Mouse (Mus musculus) intestine, embryonic 15.5 days (tissue): ENCODE measurements around the gene Zfp689. TPM values are rescaled to one million over a fixed set of nuclear protein-coding genes. Genes with fewer than 3 reads are reported as not detected.
"Not testable (repeated sequence)": the region's sequence is repeated elsewhere in the genome, so short reads cannot be mapped to it uniquely, and the experiment has no call there.

Experiments
- ATAC-seq: fragments of 200-750 bp; cut with Nextera tagmentation; 2 replicates; pipeline ENCODE4 v1.8.0; 2017; ENCODE audit warnings: moderate TSS enrichment, moderate library complexity
- H3K27ac ChIP-seq: fragments of 300-500 bp; sonication (generic); 2 replicates; pipeline ENCODE4 v1.5.1; 2015; ENCODE audit warnings: mild to moderate bottlenecking, inconsistent platforms
- H3K27me3 ChIP-seq: fragments of 300-500 bp; sonication (generic); replicated peaks from 2 replicates; pipeline ENCODE4 v1.6.1; 2015; ENCODE audit warnings: inconsistent platforms
- H3K36me3 ChIP-seq: fragments of 300-500 bp; sonication (generic); 2 replicates; pipeline ENCODE4 v1.6.1; 2015; ENCODE audit warnings: inconsistent platforms
- H3K4me1 ChIP-seq: fragments of 300-500 bp; sonication (generic); replicated peaks from 2 replicates; pipeline ENCODE4 v1.6.1; 2015; ENCODE audit warnings: inconsistent platforms
- H3K4me2 ChIP-seq: fragments of 300-500 bp; sonication (generic); replicated peaks from 2 replicates; pipeline ENCODE4 v1.6.1; 2015; ENCODE audit warnings: mild to moderate bottlenecking, inconsistent platforms
- H3K4me3 ChIP-seq: fragments of 300-500 bp; sonication (generic); replicated peaks from 2 replicates; pipeline ENCODE4 v1.5.1; 2015; ENCODE audit warnings: inconsistent platforms
- H3K9ac ChIP-seq: fragments of 300-500 bp; sonication (generic); 2 replicates; pipeline ENCODE4 v1.6.1; 2015; ENCODE audit warnings: inconsistent platforms
- H3K9me3 ChIP-seq: fragments of 300-500 bp; sonication (generic); 2 replicates; pipeline ENCODE4 v1.6.1; 2016; ENCODE audit warnings: inconsistent platforms
- WGBS: fragments of 180-500 bp; shearing (Covaris S2); methylation state at CpG from one replicate; pipeline ENCODE4 v1.1.7; 2015; 5-methylcytosine and 5-hydroxymethylcytosine counted together
- polyA plus RNA-seq: library from polyadenylated mRNA; unstranded; fragments of >200 nt; fragmentation: Nextera tagmentation; extraction: Ambion mirVana; gene quantifications from 2 replicates; pipeline ENCODE4 v1.2.1, GENCODE M21; 2015

Gene Zfp689
- 5.6 and 5.9 TPM in 2 replicates for polyA plus RNA-seq

GRCm38 (mm10) chr7:127448521-127449300 is at the start of gene Zfp689:
Gene Zfp689 (minus strand): TSS chr7:127449158.
- no peaks in the 10 kb centered on the region for H3K27me3 ChIP-seq
- peak; percentile 95 for ATAC-seq
- H3K9me3 ChIP-seq = no peaks in the 10 kb centered on the region
- H3K4me1 ChIP-seq = peaks cover 24% of the 10 kb centered on the region
- H3K9ac ChIP-seq = peak within 1 kb of the TSS; percentile 92
- H3K36me3 ChIP-seq = peaks cover 24% of the 10 kb centered on the region
- peak within 1 kb of the TSS; percentile 96 for H3K27ac ChIP-seq
- peak within 1 kb of the TSS; percentile 72 for H3K4me2 ChIP-seq
- peak within 1 kb of the TSS; percentile 91 for H3K4me3 ChIP-seq
- under 1% methylated on average over 54 of the region's 54 CpGs for WGBS

DNA sequence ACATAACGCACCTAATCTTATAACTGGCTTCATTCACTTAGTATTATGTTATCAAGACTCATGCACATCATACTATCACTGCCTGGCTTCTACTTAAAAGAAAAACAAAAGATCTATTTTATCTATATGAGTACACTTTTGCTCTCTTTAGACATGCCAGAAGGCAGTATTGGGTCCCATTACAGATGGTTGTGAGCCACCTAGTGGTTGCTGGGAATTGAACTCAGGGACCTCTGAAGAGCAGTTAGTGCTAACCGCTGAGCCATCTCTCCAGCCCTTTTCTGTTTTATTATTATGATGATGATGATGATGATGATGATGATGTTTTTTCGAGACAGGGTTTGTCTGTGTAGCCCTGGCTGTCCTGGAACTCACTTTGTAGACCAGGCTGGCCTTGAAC is 49.4 kb upstream of the Zfp689 start:
- 46% methylated on average over 3 of the region's 3 CpGs for WGBS
- H3K4me1 ChIP-seq = no peaks in the 10 kb centered on the region
- H3K27me3 ChIP-seq = no peaks in the 10 kb centered on the region
- no peak overlapping the region for H3K4me2 ChIP-seq
- no peak overlapping the region for H3K9ac ChIP-seq
- no peaks in the 10 kb centered on the region for H3K9me3 ChIP-seq
- no peak overlapping the region for H3K27ac ChIP-seq
- no peaks in the 10 kb centered on the region for H3K36me3 ChIP-seq
- ATAC-seq = no peak
- no peak overlapping the region for H3K4me3 ChIP-seq

DNA sequence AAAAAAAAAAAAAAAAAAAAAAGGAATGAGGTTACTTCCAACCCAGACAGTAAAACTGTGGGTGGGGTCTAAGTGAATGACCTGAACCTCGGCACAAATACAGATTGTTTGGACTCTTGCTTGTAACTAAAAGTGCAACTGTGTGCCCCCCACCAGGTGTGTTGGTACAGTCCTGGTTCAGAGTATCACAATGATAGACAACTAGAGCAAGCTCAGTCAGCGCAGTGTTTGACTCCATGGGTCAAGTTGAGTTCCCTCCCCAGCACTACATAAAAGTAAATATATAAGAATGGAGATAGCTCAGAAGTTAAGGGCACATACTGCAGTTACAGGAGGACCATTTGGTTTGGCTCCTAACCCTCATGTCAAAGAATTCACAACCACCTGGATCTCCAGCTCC is 48.4 kb upstream of the Zfp689 start:
- no peak overlapping the region for H3K4me2 ChIP-seq
- no peak overlapping the region for H3K4me3 ChIP-seq
- no peak for ATAC-seq
- H3K36me3 ChIP-seq = no peaks in the 10 kb centered on the region
- no peak overlapping the region for H3K9ac ChIP-seq
- H3K27me3 ChIP-seq = no peaks in the 10 kb centered on the region
- no peaks in the 10 kb centered on the region for H3K9me3 ChIP-seq
- H3K27ac ChIP-seq = no peak overlapping the region
- H3K4me1 ChIP-seq = no peaks in the 10 kb centered on the region
- WGBS = 72% methylated on average over 2 of the region's 2 CpGs

DNA sequence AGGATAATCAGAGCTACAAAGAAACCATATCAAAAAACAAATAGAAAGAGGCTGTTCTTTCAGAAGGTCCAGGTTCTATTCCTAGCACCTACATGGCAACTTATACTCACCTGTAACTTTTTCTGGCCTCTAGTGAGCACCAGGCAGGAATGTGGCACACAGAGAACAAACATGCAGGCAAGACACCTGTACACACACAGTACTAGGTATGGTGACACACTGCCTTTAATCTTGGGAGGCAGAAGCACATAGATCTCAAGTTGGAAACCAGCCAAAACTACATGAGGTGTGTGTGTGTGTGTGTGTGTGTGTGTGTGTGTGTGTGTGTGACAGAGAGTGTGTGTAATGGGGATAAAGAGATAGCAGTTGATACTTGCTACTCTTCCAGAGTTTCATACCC is 45.7 kb upstream of the Zfp689 start:
- Histone ChIP-seq H3K4me1 (no peaks in the 10 kb centered on the region), H3K9ac (no peak overlapping the region), H3K27ac (no peak overlapping the region), H3K36me3 (peaks cover 20% of the 10 kb centered on the region), H3K4me3 (no peak overlapping the region), H3K27me3 (no peaks in the 10 kb centered on the region), H3K9me3 (no peaks in the 10 kb centered on the region), H3K4me2 (no peak overlapping the region)
- ATAC-seq = 0 out of 2 replicates have a peak, but pooled peaks have one; percentile 14

- Histone ChIP-seq H3K36me3 (peaks cover 41% of the 10 kb centered on the region), H3K27me3 (no peaks in the 10 kb centered on the region), H3K9me3 (no peaks in the 10 kb centered on the region), H3K4me1 (no peaks in the 10 kb centered on the region), H3K4me3 (no peak overlapping the region), H3K4me2 (no peak overlapping the region), H3K27ac (no peak overlapping the region), H3K9ac (no peak overlapping the region)
- WGBS = 68% methylated on average over 3 of the region's 3 CpGs
- no peak for ATAC-seq
Observed at GRCm38 (mm10) chr7:127491846-127492245, 42.9 kb upstream of the Zfp689 start.

DNA sequence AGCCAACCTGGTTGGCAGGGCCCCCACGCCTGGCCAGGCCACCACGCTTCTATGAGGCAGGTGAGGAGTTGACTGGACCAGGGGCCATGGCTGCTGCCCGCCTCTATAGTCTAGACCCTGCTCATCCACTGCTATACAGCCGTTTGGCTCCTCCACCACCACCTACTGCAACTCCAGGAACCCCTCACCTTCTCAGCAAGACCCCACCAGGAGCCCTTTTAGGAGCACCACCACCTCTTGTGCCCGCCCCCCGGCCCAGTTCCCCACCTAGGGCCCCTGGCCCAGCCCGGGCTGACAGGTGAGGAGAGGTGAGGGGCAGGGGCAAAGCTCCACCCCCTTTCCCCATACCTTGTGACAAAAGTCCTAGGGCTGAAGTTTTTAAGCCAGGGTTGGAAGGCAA is 41.0 kb upstream of the Zfp689 start:
- H3K4me1 ChIP-seq = no peaks in the 10 kb centered on the region
- H3K27me3 ChIP-seq = no peaks in the 10 kb centered on the region
- H3K9me3 ChIP-seq = no peaks in the 10 kb centered on the region
- no peak overlapping the region for H3K4me3 ChIP-seq
- no peak for ATAC-seq
- no peak overlapping the region for H3K27ac ChIP-seq
- peaks cover 56% of the 10 kb centered on the region for H3K36me3 ChIP-seq
- no peak overlapping the region for H3K9ac ChIP-seq
- no peak overlapping the region for H3K4me2 ChIP-seq
- 87% methylated on average over 7 of the region's 7 CpGs for WGBS

DNA sequence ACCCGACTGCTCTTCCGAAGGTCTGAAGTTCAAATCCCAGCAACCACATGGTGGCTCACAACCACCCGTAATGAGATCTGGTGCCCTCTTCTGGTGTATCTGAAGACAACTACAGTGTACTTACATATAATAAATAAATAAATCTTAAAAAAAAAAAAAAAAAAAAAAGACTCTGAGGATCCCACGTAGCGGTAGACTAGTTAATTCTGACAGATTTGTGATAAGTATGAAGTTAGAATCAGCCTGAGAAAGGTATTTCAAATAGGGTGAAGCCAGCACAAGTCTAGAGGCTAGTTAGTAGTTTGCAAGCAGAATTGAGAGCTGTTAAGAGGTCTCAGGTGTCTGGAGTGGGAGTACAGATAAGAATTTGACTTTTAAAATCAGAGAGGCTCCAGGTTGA is 39.4 kb upstream of the Zfp689 start:
- 80% methylated on average over 5 of the region's 5 CpGs for WGBS
- H3K4me3 ChIP-seq, H3K9me3 ChIP-seq, ATAC-seq, H3K27me3 ChIP-seq, H3K4me1 ChIP-seq, H3K9ac ChIP-seq, H3K27ac ChIP-seq, H3K4me2 ChIP-seq: not testable (repeated sequence)
- peaks cover 61% of the 10 kb centered on the region for H3K36me3 ChIP-seq

GRCm38 (mm10) chr7:127485416-127485815 is 36.5 kb upstream of the Zfp689 start:
- 81% methylated on average over 5 of the region's 5 CpGs for WGBS
- peaks cover 7% of the 10 kb centered on the region for H3K4me1 ChIP-seq
- no peak overlapping the region for H3K27ac ChIP-seq
- H3K4me2 ChIP-seq = no peak overlapping the region
- no peaks in the 10 kb centered on the region for H3K27me3 ChIP-seq
- no peak for ATAC-seq
- H3K9me3 ChIP-seq = no peaks in the 10 kb centered on the region
- no peak overlapping the region for H3K4me3 ChIP-seq
- no peak overlapping the region for H3K9ac ChIP-seq
- H3K36me3 ChIP-seq = peaks cover 53% of the 10 kb centered on the region

GRCm38 (mm10) chr7:127480321-127480720 is 31.4 kb upstream of the Zfp689 start:
- Histone ChIP-seq H3K36me3 (peaks cover 26% of the 10 kb centered on the region), H3K27me3 (no peaks in the 10 kb centered on the region), H3K9me3 (no peaks in the 10 kb centered on the region), H3K27ac (no peak overlapping the region), H3K9ac (peak overlapping the region; percentile 92; the same call in 1 of the 2 replicates), H3K4me3 (peak overlapping the region; percentile 98), H3K4me2 (peak overlapping the region; percentile 87), H3K4me1 (peaks cover 16% of the 10 kb centered on the region)
- ATAC-seq = no peak
- 49% methylated on average over 2 of the region's 2 CpGs for WGBS

- 3% methylated on average over 48 of the region's 48 CpGs for WGBS
- Histone ChIP-seq H3K4me2 (peak overlapping the region; percentile 87), H3K9ac (peak overlapping the region; percentile 92), H3K27me3 (no peaks in the 10 kb centered on the region), H3K27ac (peak overlapping the region; percentile 97), H3K9me3 (no peaks in the 10 kb centered on the region), H3K4me3 (peak overlapping the region; percentile 98), H3K36me3 (peaks cover 26% of the 10 kb centered on the region), H3K4me1 (peaks cover 16% of the 10 kb centered on the region)
- no peak for ATAC-seq
Observed at GRCm38 (mm10) chr7:127479318-127480225, 30.6 kb upstream of the Zfp689 start.

DNA sequence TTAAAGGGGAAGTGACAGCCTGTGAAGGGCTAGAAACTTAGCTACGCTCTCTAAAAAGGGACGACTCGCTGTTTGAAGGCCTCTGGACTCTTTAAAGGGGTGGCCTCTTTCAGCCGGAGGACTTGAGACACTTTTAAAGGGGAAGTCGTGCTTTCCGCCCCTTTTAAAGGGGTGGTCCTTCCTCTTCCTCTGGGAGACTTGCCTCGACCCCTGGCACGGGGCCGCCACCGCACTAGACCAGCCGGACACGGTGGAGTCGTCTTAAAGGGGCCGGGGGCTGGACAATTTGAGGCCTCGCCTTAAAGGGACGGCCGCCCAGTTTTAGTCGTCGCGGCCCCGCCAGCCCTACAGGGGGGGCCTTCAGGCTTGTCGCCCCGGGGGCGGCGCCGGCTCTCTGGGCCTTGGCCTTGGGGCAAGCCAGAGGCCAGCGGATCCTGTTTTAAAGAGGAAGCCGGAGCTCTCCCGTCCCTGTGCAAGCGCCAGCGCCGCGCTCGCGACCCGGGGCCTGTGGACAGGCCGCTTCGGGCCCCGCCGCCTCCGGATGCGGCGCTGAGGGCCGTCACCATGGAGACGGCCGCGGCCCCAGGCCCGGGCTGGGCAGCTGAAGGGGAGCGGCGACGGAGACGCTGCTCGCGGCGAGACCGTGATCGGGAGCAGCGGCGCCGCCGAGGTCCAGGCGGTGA is 29.8 kb upstream of the Zfp689 start, which contains the start of gene Fbrs:
Gene Fbrs (plus strand): TSS at position 565 of the 683 bp plus-strand sequence.
- Histone ChIP-seq H3K4me3 (peak within 1 kb of the TSS; percentile 98), H3K27me3 (no peaks in the 10 kb centered on the region), H3K4me1 (peaks cover 16% of the 10 kb centered on the region), H3K9ac (peak within 1 kb of the TSS; percentile 92), H3K4me2 (peak within 1 kb of the TSS; percentile 87), H3K36me3 (peaks cover 33% of the 10 kb centered on the region), H3K9me3 (no peaks in the 10 kb centered on the region), H3K27ac (peak within 1 kb of the TSS; percentile 97)
- peak; percentile 75 for ATAC-seq
- under 1% methylated on average over 62 of the region's 62 CpGs for WGBS
